Mouse (Mus musculus) intestine, embryonic 15.5 days (tissue): ENCODE results near the gene Atp8a1. TPM values are rescaled to one million over a fixed set of nuclear protein-coding genes. Genes with fewer than 3 reads are reported as not detected.

Experiments used
- ATAC-seq: fragments of 200-750 bp; cut with Nextera tagmentation; 2 replicates; pipeline ENCODE4 v1.8.0; 2017; ENCODE audit warnings: moderate TSS enrichment, moderate library complexity
- H3K27ac ChIP-seq: fragments of 300-500 bp; sonication (generic); 2 replicates; pipeline ENCODE4 v1.5.1; 2015; ENCODE audit warnings: mild to moderate bottlenecking, inconsistent platforms
- H3K27me3 ChIP-seq: fragments of 300-500 bp; sonication (generic); replicated peaks from 2 replicates; pipeline ENCODE4 v1.6.1; 2015; ENCODE audit warnings: inconsistent platforms
- H3K36me3 ChIP-seq: fragments of 300-500 bp; sonication (generic); 2 replicates; pipeline ENCODE4 v1.6.1; 2015; ENCODE audit warnings: inconsistent platforms
- H3K4me1 ChIP-seq: fragments of 300-500 bp; sonication (generic); replicated peaks from 2 replicates; pipeline ENCODE4 v1.6.1; 2015; ENCODE audit warnings: inconsistent platforms
- H3K4me2 ChIP-seq: fragments of 300-500 bp; sonication (generic); replicated peaks from 2 replicates; pipeline ENCODE4 v1.6.1; 2015; ENCODE audit warnings: mild to moderate bottlenecking, inconsistent platforms
- H3K4me3 ChIP-seq: fragments of 300-500 bp; sonication (generic); replicated peaks from 2 replicates; pipeline ENCODE4 v1.5.1; 2015; ENCODE audit warnings: inconsistent platforms
- H3K9ac ChIP-seq: fragments of 300-500 bp; sonication (generic); 2 replicates; pipeline ENCODE4 v1.6.1; 2015; ENCODE audit warnings: inconsistent platforms
- H3K9me3 ChIP-seq: fragments of 300-500 bp; sonication (generic); 2 replicates; pipeline ENCODE4 v1.6.1; 2016; ENCODE audit warnings: inconsistent platforms
- WGBS: fragments of 180-500 bp; shearing (Covaris S2); methylation state at CpG from one replicate; pipeline ENCODE4 v1.1.7; 2015; 5-methylcytosine and 5-hydroxymethylcytosine counted together
- polyA plus RNA-seq: library from polyadenylated mRNA; unstranded; fragments of >200 nt; fragmentation: Nextera tagmentation; extraction: Ambion mirVana; gene quantifications from 2 replicates; pipeline ENCODE4 v1.2.1, GENCODE M21; 2015

Atp8a1 gene
- polyA plus RNA-seq, 1 experiment from 2014 or later = 16.5 TPM

GRCm38 (mm10) chr5:67633138-67633782 lies 214.0 kb downstream of the Atp8a1 start:
- Histone ChIP-seq H3K4me2 (no peak overlapping the region), H3K9me3 (no peaks in the 10 kb centered on the region), H3K9ac (no peak overlapping the region), H3K27me3 (no peaks in the 10 kb centered on the region), H3K4me1 (no peaks in the 10 kb centered on the region), H3K4me3 (no peak overlapping the region), H3K27ac (no peak overlapping the region), H3K36me3 (no peaks in the 10 kb centered on the region)
- no peak for ATAC-seq
- 47% methylated on average over 7 of the region's 7 CpGs for WGBS

- H3K4me1 ChIP-seq = no peaks in the 10 kb centered on the region
- no peak overlapping the region for H3K4me3 ChIP-seq
- ATAC-seq = no peak
- no peaks in the 10 kb centered on the region for H3K27me3 ChIP-seq
- H3K4me2 ChIP-seq = no peak overlapping the region
- no peaks in the 10 kb centered on the region for H3K36me3 ChIP-seq
- 92% methylated on average over 12 of the region's 12 CpGs for WGBS
- no peak overlapping the region for H3K27ac ChIP-seq
- no peaks in the 10 kb centered on the region for H3K9me3 ChIP-seq
- H3K9ac ChIP-seq = no peak overlapping the region
These were observed 216.0 kb downstream of the Atp8a1 start for GRCm38 (mm10) chr5:67631261-67631660.

- WGBS = 80% methylated on average over 6 of the region's 6 CpGs
- Histone ChIP-seq H3K27ac (no peak overlapping the region), H3K9me3 (no peaks in the 10 kb centered on the region), H3K36me3 (no peaks in the 10 kb centered on the region), H3K4me3 (no peak overlapping the region), H3K9ac (no peak overlapping the region), H3K4me1 (no peaks in the 10 kb centered on the region), H3K4me2 (no peak overlapping the region), H3K27me3 (no peaks in the 10 kb centered on the region)
- no peak for ATAC-seq
These were observed 217.4 kb downstream of the Atp8a1 start for GRCm38 (mm10) chr5:67629861-67630260.

GRCm38 (mm10) chr5:67629440-67629839 lies 217.8 kb downstream of the Atp8a1 start:
- no peak overlapping the region for H3K9ac ChIP-seq
- no peaks in the 10 kb centered on the region for H3K27me3 ChIP-seq
- no peak for ATAC-seq
- H3K4me3 ChIP-seq = no peak overlapping the region
- no peak overlapping the region for H3K4me2 ChIP-seq
- no peaks in the 10 kb centered on the region for H3K36me3 ChIP-seq
- no peak overlapping the region for H3K27ac ChIP-seq
- WGBS = 75% methylated on average over 7 of the region's 7 CpGs
- no peaks in the 10 kb centered on the region for H3K9me3 ChIP-seq
- H3K4me1 ChIP-seq = no peaks in the 10 kb centered on the region

- no peak overlapping the region for H3K9ac ChIP-seq
- peak; percentile 43; the same call in 1 of the 2 replicates for ATAC-seq
These were observed 218.9 kb downstream of the Atp8a1 start for GRCm38 (mm10) chr5:67628180-67628940.

GRCm38 (mm10) chr5:67621230-67621629 lies 226.0 kb downstream of the Atp8a1 start:
- H3K4me2 ChIP-seq = no peak overlapping the region
- H3K4me3 ChIP-seq = no peak overlapping the region
- H3K27ac ChIP-seq = no peak overlapping the region
- WGBS = 89% methylated on average over 12 of the region's 12 CpGs
- no peaks in the 10 kb centered on the region for H3K4me1 ChIP-seq
- H3K9ac ChIP-seq = no peak overlapping the region
- no peak for ATAC-seq
- no peaks in the 10 kb centered on the region for H3K36me3 ChIP-seq
- no peaks in the 10 kb centered on the region for H3K27me3 ChIP-seq
- H3K9me3 ChIP-seq = no peaks in the 10 kb centered on the region

More at GRCm38 (mm10) chr5:67628180-67628940, 218.9 kb downstream of the Atp8a1 start:
- WGBS = 54% methylated on average over 9 of the region's 9 CpGs
- H3K27ac ChIP-seq = no peak overlapping the region
- H3K4me1 ChIP-seq = no peaks in the 10 kb centered on the region
- no peaks in the 10 kb centered on the region for H3K27me3 ChIP-seq
- H3K9me3 ChIP-seq = no peaks in the 10 kb centered on the region
- H3K4me2 ChIP-seq = no peak overlapping the region
- no peak overlapping the region for H3K4me3 ChIP-seq
- H3K36me3 ChIP-seq = no peaks in the 10 kb centered on the region

- H3K9me3 ChIP-seq = no peaks in the 10 kb centered on the region
- H3K9ac ChIP-seq = no peak overlapping the region
- peaks cover 15% of the 10 kb centered on the region for H3K4me1 ChIP-seq
- H3K27me3 ChIP-seq = peaks cover 51% of the 10 kb centered on the region
- no peak for ATAC-seq
- peak overlapping the region; percentile 51 for H3K4me3 ChIP-seq
- WGBS = 22% methylated on average over 2 of the region's 2 CpGs
- peak overlapping the region; percentile 96 for H3K4me2 ChIP-seq
- no peaks in the 10 kb centered on the region for H3K36me3 ChIP-seq
- no peak overlapping the region for H3K27ac ChIP-seq
These were observed 237.8 kb downstream of the Atp8a1 start for GRCm38 (mm10) chr5:67609520-67609837.

GRCm38 (mm10) chr5:67608674-67609519 lies 238.3 kb downstream of the Atp8a1 start:
- no peaks in the 10 kb centered on the region for H3K36me3 ChIP-seq
- H3K9ac ChIP-seq = peak overlapping the region; percentile 44
- WGBS = 8% methylated on average over 31 of the region's 31 CpGs
- ATAC-seq = no peak; the same call in none of the 2 replicates
- H3K4me3 ChIP-seq = peak overlapping the region; percentile 51
- peaks cover 15% of the 10 kb centered on the region for H3K4me1 ChIP-seq
- H3K27me3 ChIP-seq = peaks cover 51% of the 10 kb centered on the region
- H3K27ac ChIP-seq = peak overlapping the region; percentile 11; the same call in 1 of the 2 replicates
- no peaks in the 10 kb centered on the region for H3K9me3 ChIP-seq
- peak overlapping the region; percentile 96 for H3K4me2 ChIP-seq

- Histone ChIP-seq H3K27me3 (peaks cover 51% of the 10 kb centered on the region), H3K36me3 (no peaks in the 10 kb centered on the region), H3K4me3 (peak within 1 kb of the TSS; percentile 51), H3K4me1 (peaks cover 15% of the 10 kb centered on the region), H3K9me3 (no peaks in the 10 kb centered on the region), H3K4me2 (peak within 1 kb of the TSS; percentile 96), H3K9ac (peak within 1 kb of the TSS; percentile 44), H3K27ac (peak within 1 kb of the TSS; percentile 11; the same call in 1 of the 2 replicates)
- peak; percentile 84 for ATAC-seq
- under 1% methylated on average over 83 of the region's 86 CpGs for WGBS
These were observed 239.2 kb downstream of the Atp8a1 start, which contains the start of gene Shisa3 for GRCm38 (mm10) chr5:67607804-67608673. Shisa3 (plus strand) TSS chr5:67607882.

GRCm38 (mm10) chr5:67606916-67607803 lies 240.1 kb downstream of the Atp8a1 start:
- Histone ChIP-seq H3K4me2 (peak overlapping the region; percentile 96), H3K27ac (no peak overlapping the region), H3K9me3 (no peaks in the 10 kb centered on the region), H3K4me3 (peak overlapping the region; percentile 51), H3K27me3 (peaks cover 54% of the 10 kb centered on the region), H3K9ac (peak overlapping the region; percentile 44), H3K36me3 (no peaks in the 10 kb centered on the region), H3K4me1 (peaks cover 15% of the 10 kb centered on the region)
- 1% methylated on average over 65 of the region's 66 CpGs for WGBS
- no peak; the same call in 1 of the 2 replicates for ATAC-seq

GRCm38 (mm10) chr5:67605951-67606350 lies 241.3 kb downstream of the Atp8a1 start:
- no peak for ATAC-seq
- 34% methylated on average over 5 of the region's 5 CpGs for WGBS
- no peak overlapping the region for H3K4me2 ChIP-seq
- H3K27ac ChIP-seq = no peak overlapping the region
- peaks cover 15% of the 10 kb centered on the region for H3K4me1 ChIP-seq
- no peaks in the 10 kb centered on the region for H3K36me3 ChIP-seq
- no peaks in the 10 kb centered on the region for H3K9me3 ChIP-seq
- peaks cover 49% of the 10 kb centered on the region for H3K27me3 ChIP-seq
- H3K4me3 ChIP-seq = no peak overlapping the region
- H3K9ac ChIP-seq = no peak overlapping the region
